Comparison of ENCODE assay signal across 1 mouse cellular context in the genomic region with DNA sequence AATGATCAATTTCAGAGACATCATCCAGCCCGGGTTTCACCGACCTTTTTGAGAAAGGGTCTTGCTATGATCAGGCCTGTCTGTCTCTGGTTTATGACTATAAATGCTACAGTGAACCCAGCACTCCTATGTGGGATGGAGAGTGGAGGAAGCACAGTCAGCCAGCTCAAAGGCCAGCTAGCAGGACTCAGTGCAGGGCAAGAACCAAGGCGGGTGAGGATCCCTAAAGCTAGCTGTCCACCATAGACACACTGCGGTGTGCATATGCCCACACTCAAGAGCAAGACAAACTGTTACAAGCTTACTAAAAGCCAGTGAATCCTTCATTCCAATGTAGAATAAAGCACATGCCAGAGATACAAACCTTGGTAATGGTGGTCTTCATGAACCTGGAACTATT.
TF ChIP-seq lines count a peak whose summit lies in the region.

No protein-coding gene starts in this region.

TF ChIP-seq in CH12.LX, 34 proteins besides CTCF, POLR2A, EP300 and RAD21 (continued from another document):
- no peak for TF ChIP-seq IRF4 (IDR thresholded peaks at IDR 0.05; ENCODE audit: low read depth, low read length)
- no peak for TF ChIP-seq MXI1 (IDR thresholded peaks at IDR 0.05; ENCODE audit: low read depth, low read length)
- TF ChIP-seq CHD2 (IDR thresholded peaks at IDR 0.05; ENCODE audit: low read length), result no peak
- TF ChIP-seq USF1 (IDR thresholded peaks at IDR 0.05; ENCODE audit: low read depth, low read length), result no peak
- no peak for TF ChIP-seq JUND (conservative IDR thresholded peaks at IDR 0.05; ENCODE audit: low read depth, low read length)
- peak; percentile 84; the same call in 1 of the 2 replicates for TF ChIP-seq POLR2AphosphoS2 (IDR thresholded peaks at IDR 0.05; ENCODE audit: low read depth, low read length)
- 0 out of 2 replicates have a peak, but pooled peaks have one; percentile 29 for TF ChIP-seq RCOR1 (conservative IDR thresholded peaks at IDR 0.05; ENCODE audit: low read depth, low read length)
